Mouse (Mus musculus) limb, embryonic 14.5 days (tissue): Measurements from ENCODE around the gene Gnas. TPM values are rescaled to one million over a fixed set of nuclear protein-coding genes. Genes with fewer than 3 reads are reported as not detected.
A peak's percentile ranks its signal among the peaks of the same experiment; 100 is the strongest.

Experiments
- ATAC-seq: fragments of 200-750 bp; cut with Nextera tagmentation; 2 replicates; pipeline ENCODE4 v1.8.0; 2017; ENCODE audit warnings: low read depth, moderate number of reproducible peaks, moderate TSS enrichment; ENCODE audit not compliant: low FRiP score
- DNase-seq: peaks from one replicate; pipeline ENCODE4 v3.0.0-alpha.2; 2015; ENCODE audit warnings: low spot score
- H3K27ac ChIP-seq: fragments of 300-500 bp; sonication (generic); replicated peaks from 2 replicates; pipeline ENCODE4 v1.5.1; 2014; ENCODE audit warnings: low read depth, mild to moderate bottlenecking, low read length, moderate library complexity, mixed read lengths
- H3K27me3 ChIP-seq: fragments of 300-500 bp; sonication (generic); 2 replicates; pipeline ENCODE4 v1.6.1; 2014; ENCODE audit warnings: low read length, mixed read lengths; ENCODE audit not compliant: control insufficient read depth, insufficient read depth
- H3K36me3 ChIP-seq: fragments of 300-500 bp; sonication (generic); 2 replicates; pipeline ENCODE4 v1.6.1; 2014; ENCODE audit warnings: mild to moderate bottlenecking, low read length, moderate library complexity, mixed read lengths; ENCODE audit not compliant: control insufficient read depth, insufficient read depth
- H3K4me1 ChIP-seq: fragments of 300-500 bp; sonication (generic); 2 replicates; pipeline ENCODE4 v1.6.1; 2014; ENCODE audit warnings: antibody characterized with exemption, low read length, mixed read lengths; ENCODE audit not compliant: control insufficient read depth, insufficient read depth
- H3K4me2 ChIP-seq: fragments of 300-500 bp; sonication (generic); replicated peaks from 2 replicates; pipeline ENCODE4 v1.6.1; 2014; ENCODE audit warnings: low read depth, mild to moderate bottlenecking, low read length, moderate library complexity; ENCODE audit not compliant: severe bottlenecking
- H3K4me3 ChIP-seq: fragments of 300-500 bp; sonication (generic); replicated peaks from 2 replicates; pipeline ENCODE4 v1.5.1; 2014; ENCODE audit warnings: low read length
- H3K9ac ChIP-seq: fragments of 300-500 bp; sonication (generic); 2 replicates; pipeline ENCODE4 v1.6.1; 2014; ENCODE audit warnings: mild to moderate bottlenecking, low read depth, low read length, moderate library complexity; ENCODE audit not compliant: severe bottlenecking
- H3K9me3 ChIP-seq: fragments of 300-500 bp; sonication (generic); 2 replicates; pipeline ENCODE4 v1.6.1; 2016; ENCODE audit warnings: low read length; ENCODE audit not compliant: control insufficient read depth
- POLR2A ChIP-seq: fragments of 200-500 bp; IDR thresholded peaks from 2 replicates; pipeline ENCODE4 v1.8.0; 2012; ENCODE audit warnings: inconsistent platforms, mild to moderate bottlenecking, moderate library complexity, borderline replicate concordance; ENCODE audit not compliant: insufficient read depth, insufficient read length; ENCODE audit errors: extremely low read depth
- WGBS: fragments of 180-500 bp; shearing (Covaris S2); extraction: QIAGEN DNeasy Blood & Tissue Kit; methylation state at CpG from one replicate; pipeline ENCODE4 v1.1.7; 2014; 5-methylcytosine and 5-hydroxymethylcytosine counted together
- polyA plus RNA-seq, 2 experiments: library from polyadenylated mRNA; depleted of rRNA in 1 of 2; stranded (reverse) in 1 of 2; unstranded in 1 of 2; fragments of >200 nt; fragmentation: Nextera tagmentation in 1 of 2; extraction: Ambion mirVana in 1 of 2; gene quantifications; 2 replicates each; pipeline versions ENCODE4 v1.2.1 to v1.2.3; 2012 to 2014

The Gnas gene
- polyA plus RNA-seq, 2 experiments: 2,381 to 2,875 TPM

GRCm38 (mm10) chr2:174298471-174298870 lies 14.4 kb downstream of the Gnas start:
- Histone ChIP-seq H3K36me3 (peaks cover 22% of the 10 kb centered on the region; the same call in 1 of the 2 replicates), H3K4me1 (no peaks in the 10 kb centered on the region), H3K9me3 (peaks cover 69% of the 10 kb centered on the region), H3K4me2 (peak overlapping the region; percentile 43), H3K27me3 (peaks cover 39% of the 10 kb centered on the region), H3K27ac (no peak overlapping the region), H3K9ac (no peak overlapping the region), H3K4me3 (peak overlapping the region; percentile 34)
- 40% methylated on average over 33 of the region's 33 CpGs for WGBS
- DNase-seq: no peak
- no peak for ATAC-seq
- no peak for TF ChIP-seq POLR2A

DNA sequence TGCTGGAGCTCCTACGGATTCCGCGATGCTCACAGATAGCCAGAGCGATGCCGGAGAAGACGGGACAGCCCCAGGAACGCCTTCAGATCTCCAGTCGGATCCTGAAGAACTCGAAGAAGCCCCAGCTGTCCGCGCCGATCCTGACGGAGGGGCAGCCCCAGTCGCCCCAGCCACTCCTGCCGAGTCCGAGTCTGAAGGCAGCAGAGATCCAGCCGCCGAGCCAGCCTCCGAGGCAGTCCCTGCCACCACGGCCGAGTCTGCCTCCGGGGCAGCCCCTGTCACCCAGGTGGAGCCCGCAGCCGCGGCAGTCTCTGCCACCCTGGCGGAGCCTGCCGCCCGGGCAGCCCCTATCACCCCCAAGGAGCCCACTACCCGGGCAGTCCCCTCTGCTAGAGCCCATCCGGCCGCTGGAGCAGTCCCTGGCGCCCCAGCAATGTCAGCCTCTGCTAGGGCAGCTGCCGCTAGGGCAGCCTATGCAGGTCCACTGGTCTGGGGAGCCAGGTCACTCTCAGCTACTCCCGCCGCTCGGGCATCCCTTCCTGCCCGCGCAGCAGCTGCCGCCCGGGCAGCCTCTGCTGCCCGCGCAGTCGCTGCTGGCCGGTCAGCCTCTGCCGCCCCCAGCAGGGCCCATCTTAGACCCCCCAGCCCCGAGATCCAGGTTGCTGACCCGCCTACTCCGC lies 15.1 kb downstream of the Gnas start:
- Histone ChIP-seq H3K9ac (0 out of 2 replicates have a peak overlapping the region, but pooled peaks have one; percentile 28), H3K4me1 (no peaks in the 10 kb centered on the region), H3K27ac (no peak overlapping the region), H3K9me3 (peaks cover 67% of the 10 kb centered on the region), H3K4me3 (peak overlapping the region; percentile 34), H3K4me2 (peak overlapping the region; percentile 43), H3K36me3 (peaks cover 22% of the 10 kb centered on the region; the same call in 1 of the 2 replicates), H3K27me3 (peaks cover 39% of the 10 kb centered on the region)
- DNase-seq: no peak
- WGBS: 40% methylated on average over 47 of the region's 48 CpGs
- no peak for TF ChIP-seq POLR2A
- ATAC-seq: no peak

DNA sequence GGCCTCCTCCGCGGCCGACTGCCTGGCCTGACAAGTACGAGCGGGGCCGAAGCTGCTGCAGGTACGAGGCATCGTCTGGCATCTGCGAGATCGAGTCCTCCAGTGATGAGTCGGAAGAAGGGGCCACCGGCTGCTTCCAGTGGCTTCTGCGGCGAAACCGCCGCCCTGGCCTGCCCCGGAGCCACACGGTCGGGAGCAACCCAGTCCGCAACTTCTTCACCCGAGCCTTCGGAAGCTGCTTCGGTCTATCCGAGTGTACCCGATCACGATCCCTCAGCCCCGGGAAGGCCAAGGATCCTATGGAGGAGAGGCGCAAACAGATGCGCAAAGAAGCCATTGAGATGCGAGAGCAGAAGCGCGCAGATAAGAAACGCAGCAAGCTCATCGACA lies 15.6 kb downstream of the Gnas start:
- Histone ChIP-seq H3K27ac (no peak overlapping the region), H3K9me3 (peaks cover 62% of the 10 kb centered on the region), H3K36me3 (peaks cover 22% of the 10 kb centered on the region; the same call in 1 of the 2 replicates), H3K4me2 (peak overlapping the region; percentile 43), H3K9ac (0 out of 2 replicates have a peak overlapping the region, but pooled peaks have one; percentile 28), H3K4me1 (no peaks in the 10 kb centered on the region), H3K4me3 (peak overlapping the region; percentile 34), H3K27me3 (peaks cover 39% of the 10 kb centered on the region)
- TF ChIP-seq POLR2A: no peak
- WGBS: 54% methylated on average over 33 of the region's 34 CpGs
- no peak for ATAC-seq
- DNase-seq: no peak

DNA sequence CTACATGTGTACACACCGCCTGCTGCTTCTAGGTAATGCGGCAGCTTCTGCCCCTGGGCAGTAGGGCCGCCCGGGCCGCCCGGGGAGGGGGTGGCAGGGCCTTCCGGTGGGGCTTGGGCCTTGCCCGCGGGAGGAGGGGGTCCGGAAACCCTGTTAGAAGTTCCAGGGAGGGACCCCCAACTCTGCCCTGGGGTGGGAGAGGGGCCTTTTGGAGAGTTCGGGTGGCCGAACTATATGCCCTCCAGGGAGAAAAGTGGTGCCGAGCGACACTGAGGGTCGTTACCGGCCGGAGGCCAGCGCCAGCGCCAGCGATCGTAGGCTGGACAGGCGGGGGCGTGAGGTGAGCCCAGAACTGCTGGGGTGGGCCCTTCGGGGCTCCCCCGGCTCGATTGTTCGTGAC lies 16.1 kb downstream of the Gnas start:
- TF ChIP-seq POLR2A: no peak
- Histone ChIP-seq H3K27me3 (peaks cover 39% of the 10 kb centered on the region), H3K9me3 (peaks cover 58% of the 10 kb centered on the region), H3K4me3 (peak overlapping the region; percentile 34), H3K4me2 (peak overlapping the region; percentile 43), H3K36me3 (peaks cover 22% of the 10 kb centered on the region; the same call in 1 of the 2 replicates), H3K27ac (no peak overlapping the region), H3K9ac (peak overlapping the region; percentile 28; the same call in 1 of the 2 replicates), H3K4me1 (no peaks in the 10 kb centered on the region)
- WGBS: 48% methylated on average over 26 of the region's 27 CpGs
- DNase-seq (no peak), ATAC-seq (no peak)

DNA sequence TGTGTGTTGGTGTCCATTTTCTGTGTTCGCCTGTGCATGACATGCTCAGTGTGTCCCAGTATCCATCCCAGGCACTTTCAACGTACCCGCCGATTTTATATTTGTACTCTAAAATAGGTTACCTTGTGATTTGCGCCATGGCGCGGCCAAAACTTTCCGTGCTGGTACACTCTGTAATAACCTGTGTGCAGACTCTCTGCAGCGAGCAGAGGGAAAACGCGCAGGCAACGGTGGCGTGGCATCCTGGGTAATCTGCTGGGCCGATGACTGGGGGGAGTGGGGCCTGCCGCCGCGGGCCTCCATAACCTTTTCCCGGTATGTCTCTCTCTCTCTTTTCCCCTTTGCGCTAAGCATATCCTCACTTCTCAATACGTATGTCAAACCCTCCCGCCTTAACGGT lies 16.5 kb downstream of the Gnas start:
- DNase-seq: no peak
- WGBS: 55% methylated on average over 22 of the region's 22 CpGs
- Histone ChIP-seq H3K9ac (no peak overlapping the region), H3K9me3 (peaks cover 53% of the 10 kb centered on the region), H3K27ac (no peak overlapping the region), H3K4me1 (peaks cover 2% of the 10 kb centered on the region; the same call in 1 of the 2 replicates), H3K36me3 (peaks cover 22% of the 10 kb centered on the region; the same call in 1 of the 2 replicates), H3K4me3 (peak overlapping the region; percentile 34), H3K4me2 (peak overlapping the region; percentile 43), H3K27me3 (peaks cover 39% of the 10 kb centered on the region)
- no peak for TF ChIP-seq POLR2A
- ATAC-seq: no peak
